Mouse (Mus musculus) granulocyte monocyte progenitor cell, adult 5-6 weeks (primary cell): ENCODE data around the gene Rhbg. TPM values are rescaled to one million over a fixed set of nuclear protein-coding genes. Genes with fewer than 3 reads are reported as not detected.

Experiments
- ATAC-seq: replicated peaks from 2 replicates; pipeline ENCODE4 v1.8.0; 2016; ENCODE audit warnings: mild to moderate bottlenecking, moderate TSS enrichment, inconsistent platforms; ENCODE audit not compliant: poor library complexity, severe bottlenecking
- total RNA-seq, 2 experiments: library from RNA; stranded (forward) in 1 of 2; stranded (reverse) in 1 of 2; fragments of 200-712, 200-1000 nt in 1 of 2; fragments of >200 nt in 1 of 2; fragmentation: Nextera tagmentation in 1 of 2; gene quantifications; 2 replicates each; pipeline ENCODE4 v1.2.3; 2014 to 2017

The Rhbg gene
- total RNA-seq, 2 experiments from 2014 or later: not detected

DNA sequence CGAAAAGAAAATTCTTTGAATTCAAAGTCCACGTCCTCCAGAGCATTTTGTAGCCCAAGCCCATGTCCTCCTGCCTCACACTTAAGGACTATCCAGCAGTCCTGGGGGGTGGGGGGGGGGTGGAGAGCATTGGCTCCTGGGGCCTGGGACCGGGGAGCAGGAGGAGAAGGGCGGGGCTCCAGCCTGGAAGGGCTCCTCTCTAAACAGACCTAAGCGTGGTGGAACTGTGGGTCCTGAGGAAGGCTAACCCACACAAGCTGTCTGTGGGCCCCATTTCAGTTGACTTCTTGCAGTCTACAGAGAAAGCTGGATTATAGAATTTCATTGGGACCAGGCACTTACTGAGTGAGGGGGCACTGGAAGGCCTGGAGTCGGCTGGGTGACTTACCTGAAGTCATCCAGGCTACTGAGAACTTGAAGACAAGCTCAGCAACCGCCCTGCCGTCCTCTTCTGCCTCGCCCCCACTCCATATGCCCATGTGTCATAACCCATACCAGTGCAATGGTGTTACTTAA is 55.9 kb downstream of the Rhbg start:
- ATAC-seq: no peak

DNA sequence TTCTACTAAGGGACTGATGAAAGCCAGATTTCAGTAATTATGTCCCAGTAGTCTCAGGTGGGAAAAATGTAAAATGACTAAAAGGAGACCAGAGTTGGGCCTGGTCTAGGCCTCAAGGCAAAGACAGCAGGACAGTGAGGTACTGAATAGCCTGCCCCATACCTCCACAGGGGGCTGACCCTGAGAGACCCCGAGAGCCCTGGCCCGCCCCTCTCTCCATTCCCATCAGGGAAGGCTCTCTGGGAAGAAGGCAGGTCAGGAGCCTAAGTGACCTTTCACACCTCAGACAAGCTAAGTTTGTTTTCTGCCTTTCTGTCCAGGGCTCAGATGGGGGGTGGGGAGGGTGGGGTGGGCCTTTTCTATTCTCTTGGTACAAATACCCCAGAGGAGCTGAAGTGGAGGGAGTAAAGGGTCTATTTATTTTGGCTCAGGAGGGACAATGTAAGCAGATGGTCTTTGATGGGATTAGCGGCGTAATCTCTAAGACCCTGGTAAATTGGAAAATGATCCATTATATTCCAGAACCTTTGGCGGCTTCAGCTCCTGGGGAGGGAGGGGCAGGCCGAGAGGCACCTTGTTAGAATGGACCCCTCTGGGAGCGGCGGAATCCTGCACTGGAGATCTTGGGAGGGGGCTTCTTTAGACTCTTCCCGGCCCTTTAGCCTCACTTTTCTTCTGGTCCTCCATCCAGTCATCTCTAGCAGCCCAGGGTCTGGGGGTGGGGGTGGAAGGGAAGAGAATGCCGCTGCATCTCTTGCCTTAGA is 56.6 kb downstream of the Rhbg start:
- no peak for ATAC-seq

Other genes with a start within 250 kb of the Rhbg start
- gene Hapln2, start 227.1 kb downstream of the Rhbg start, total RNA-seq (2014; fragmentation: Nextera tagmentation): not detected in 2 replicates
- gene Hapln2, start 227.1 kb downstream of the Rhbg start, total RNA-seq (2017): not detected in 2 replicates
- gene Gpatch4, start 211.6 kb downstream of the Rhbg start, total RNA-seq (2014; fragmentation: Nextera tagmentation): 45.8 and 50.5 TPM in 2 replicates
- 39.6 and 40.8 TPM in 2 replicates for gene Gpatch4, start 211.6 kb downstream of the Rhbg start, total RNA-seq (2017)
- gene Naxe, start 196.2 kb downstream of the Rhbg start, total RNA-seq (2014; fragmentation: Nextera tagmentation): 73.8 and 84.3 TPM in 2 replicates
- 34.3 and 36.1 TPM in 2 replicates for gene Naxe, start 196.2 kb downstream of the Rhbg start, total RNA-seq (2017)
- not detected in 2 replicates for gene Ttc24, start 176.4 kb downstream of the Rhbg start, total RNA-seq (2014; fragmentation: Nextera tagmentation)
- gene Ttc24, start 176.4 kb downstream of the Rhbg start, total RNA-seq (2017): not detected in 2 replicates
- 5.9 and 9.9 TPM in 2 replicates for gene Iqgap3, start 172.7 kb downstream of the Rhbg start, total RNA-seq (2014; fragmentation: Nextera tagmentation)
- gene Iqgap3, start 172.7 kb downstream of the Rhbg start, total RNA-seq (2017): 19.5 and 19.9 TPM in 2 replicates
- 119 and 132 TPM in 2 replicates for gene Mef2d, start 112.3 kb downstream of the Rhbg start, total RNA-seq (2014; fragmentation: Nextera tagmentation)
- gene Mef2d, start 112.3 kb downstream of the Rhbg start, total RNA-seq (2017): 42.4 and 52.4 TPM in 2 replicates
- gene Gm38392, start 32.5 kb upstream of the Rhbg start, total RNA-seq (2014; fragmentation: Nextera tagmentation): not detected in 2 replicates
- gene Gm38392, start 32.5 kb upstream of the Rhbg start, total RNA-seq (2017): not detected in 2 replicates
- gene Tsacc, start 42.3 kb upstream of the Rhbg start, total RNA-seq (2014; fragmentation: Nextera tagmentation): 13.8 and 19.0 TPM in 2 replicates
- 7.5 and 10.0 TPM in 2 replicates for gene Tsacc, start 42.3 kb upstream of the Rhbg start, total RNA-seq (2017)
- gene Cct3, start 42.4 kb upstream of the Rhbg start, total RNA-seq (2014; fragmentation: Nextera tagmentation): 499 and 506 TPM in 2 replicates
- gene Cct3, start 42.4 kb upstream of the Rhbg start, total RNA-seq (2017): 381 TPM in 2 replicates
- 123 and 165 TPM in 2 replicates for gene Glmp, start 70.3 kb upstream of the Rhbg start, total RNA-seq (2014; fragmentation: Nextera tagmentation)
- 26.7 and 29.3 TPM in 2 replicates for gene Glmp, start 70.3 kb upstream of the Rhbg start, total RNA-seq (2017)
- gene Tmem79, start 81.4 kb upstream of the Rhbg start, total RNA-seq (2014; fragmentation: Nextera tagmentation): 0.56 and 2.0 TPM in 2 replicates
- gene Tmem79, start 81.4 kb upstream of the Rhbg start, total RNA-seq (2017): 0.78 and 1.8 TPM in 2 replicates
- gene Smg5, start 81.6 kb upstream of the Rhbg start, total RNA-seq (2014; fragmentation: Nextera tagmentation): 50.8 and 53.1 TPM in 2 replicates
- 64.1 and 79.0 TPM in 2 replicates for gene Smg5, start 81.6 kb upstream of the Rhbg start, total RNA-seq (2017)
- gene Paqr6, start 109.9 kb upstream of the Rhbg start, total RNA-seq (2014; fragmentation: Nextera tagmentation): not detected in 2 replicates
- gene Paqr6, start 109.9 kb upstream of the Rhbg start, total RNA-seq (2017): not detected in 2 replicates
- gene Bglap3, start 118.0 kb upstream of the Rhbg start, total RNA-seq (2014; fragmentation: Nextera tagmentation): not detected in 2 replicates
- gene Bglap3, start 118.0 kb upstream of the Rhbg start, total RNA-seq (2017): not detected in 2 replicates
- not detected in 2 replicates for gene Bglap2, start 124.0 kb upstream of the Rhbg start, total RNA-seq (2014; fragmentation: Nextera tagmentation)
- gene Bglap2, start 124.0 kb upstream of the Rhbg start, total RNA-seq (2017): not detected in 2 replicates
- gene Bglap, start 129.8 kb upstream of the Rhbg start, total RNA-seq (2014; fragmentation: Nextera tagmentation): not detected in 2 replicates
- gene Bglap, start 129.8 kb upstream of the Rhbg start, total RNA-seq (2017): not detected in 2 replicates
- gene Pmf1, start 155.6 kb upstream of the Rhbg start, total RNA-seq (2014; fragmentation: Nextera tagmentation): 115 and 122 TPM in 2 replicates
- gene Pmf1, start 155.6 kb upstream of the Rhbg start, total RNA-seq (2017): 128 and 141 TPM in 2 replicates
- 13.1 and 13.5 TPM in 2 replicates for gene Slc25a44, start 170.4 kb upstream of the Rhbg start, total RNA-seq (2014; fragmentation: Nextera tagmentation)
- 11.6 and 13.8 TPM in 2 replicates for gene Slc25a44, start 170.4 kb upstream of the Rhbg start, total RNA-seq (2017)
- gene Sema4a, start 206.5 kb upstream of the Rhbg start, total RNA-seq (2014; fragmentation: Nextera tagmentation): 24.0 and 38.5 TPM in 2 replicates
- gene Sema4a, start 206.5 kb upstream of the Rhbg start, total RNA-seq (2017): 25.1 and 35.7 TPM in 2 replicates